Mouse (Mus musculus) heart, embryonic 11.5 days (tissue): ENCODE measurements around the gene Syt15. TPM values are rescaled to one million over a fixed set of nuclear protein-coding genes. Genes with fewer than 3 reads are reported as not detected.

ENCODE experiments used
- ATAC-seq: fragments of 200-750 bp; cut with Nextera tagmentation; replicated peaks from 2 replicates; pipeline ENCODE4 v1.8.0; 2017; ENCODE audit warnings: moderate library complexity; ENCODE audit not compliant: insufficient number of reproducible peaks, low FRiP score, low TSS enrichment
- H3K27ac ChIP-seq: fragments of 300-500 bp; sonication (generic); 2 replicates; pipeline ENCODE4 v1.5.1; 2014; ENCODE audit warnings: mild to moderate bottlenecking, low read depth, low read length
- H3K27me3 ChIP-seq: fragments of 300-500 bp; sonication (generic); 2 replicates; pipeline ENCODE4 v1.6.1; 2014; ENCODE audit warnings: mild to moderate bottlenecking, low read length, mixed read lengths; ENCODE audit not compliant: control insufficient read depth, insufficient read depth
- H3K36me3 ChIP-seq: fragments of 300-500 bp; sonication (generic); 2 replicates; pipeline ENCODE4 v1.6.1; 2014; ENCODE audit warnings: mild to moderate bottlenecking, low read length, moderate library complexity, mixed read lengths; ENCODE audit not compliant: control insufficient read depth, insufficient read depth
- H3K4me1 ChIP-seq: fragments of 300-500 bp; sonication (generic); 2 replicates; pipeline ENCODE4 v1.6.1; 2014; ENCODE audit warnings: low read length; ENCODE audit not compliant: control insufficient read depth, insufficient read depth
- H3K4me2 ChIP-seq: fragments of 300-500 bp; sonication (generic); 2 replicates; pipeline ENCODE4 v1.6.1; 2014; ENCODE audit warnings: mild to moderate bottlenecking, moderate library complexity
- H3K4me3 ChIP-seq: fragments of 300-500 bp; sonication (generic); 2 replicates; pipeline ENCODE4 v1.5.1; 2014; ENCODE audit warnings: low read depth, low read length
- H3K9ac ChIP-seq: fragments of 300-500 bp; sonication (generic); 2 replicates; pipeline ENCODE4 v1.6.1; 2014; ENCODE audit warnings: mild to moderate bottlenecking, low read depth, low read length, moderate library complexity
- H3K9me3 ChIP-seq: fragments of 300-500 bp; sonication (generic); replicated peaks from 2 replicates; pipeline ENCODE4 v1.6.1; 2016; ENCODE audit warnings: low read length; ENCODE audit not compliant: control insufficient read depth
- WGBS: fragments of 180-500 bp; shearing (Covaris S2); extraction: QIAGEN DNeasy Blood & Tissue Kit; methylation state at CpG from one replicate; pipeline ENCODE4 v1.1.7; 2014; ENCODE audit not compliant: insufficient replicate concordance; 5-methylcytosine and 5-hydroxymethylcytosine counted together
- polyA plus RNA-seq: library from polyadenylated mRNA; unstranded; fragments of >200 nt; fragmentation: Nextera tagmentation; extraction: Ambion mirVana; gene quantifications from 2 replicates; pipeline ENCODE4 v1.2.1, GENCODE M21; 2014

Gene Syt15
- polyA plus RNA-seq, 1 experiment from 2014 or later = 0.16 TPM

GRCm38 (mm10) chr14:34268046-34268445, 48.7 kb downstream of the Syt15 start:
- no peak overlapping the region for H3K27ac ChIP-seq
- WGBS = 69% methylated on average over 9 of the region's 9 CpGs
- no peak overlapping the region for H3K4me2 ChIP-seq
- ATAC-seq = no peak
- no peaks in the 10 kb centered on the region for H3K4me1 ChIP-seq
- H3K9me3 ChIP-seq = no peaks in the 10 kb centered on the region
- H3K4me3 ChIP-seq = no peak overlapping the region
- no peaks in the 10 kb centered on the region for H3K36me3 ChIP-seq
- H3K27me3 ChIP-seq = no peaks in the 10 kb centered on the region
- H3K9ac ChIP-seq = no peak overlapping the region

GRCm38 (mm10) chr14:34273280-34273679, 53.9 kb downstream of the Syt15 start:
- no peak for ATAC-seq
- no peaks in the 10 kb centered on the region for H3K36me3 ChIP-seq
- H3K4me2 ChIP-seq = no peak overlapping the region
- no peak overlapping the region for H3K4me3 ChIP-seq
- WGBS = 59% methylated on average over 2 of the region's 2 CpGs
- no peaks in the 10 kb centered on the region for H3K4me1 ChIP-seq
- no peaks in the 10 kb centered on the region for H3K27me3 ChIP-seq
- no peak overlapping the region for H3K27ac ChIP-seq
- H3K9ac ChIP-seq = no peak overlapping the region
- H3K9me3 ChIP-seq = no peaks in the 10 kb centered on the region

GRCm38 (mm10) chr14:34274141-34274540, 54.7 kb downstream of the Syt15 start:
- no peak overlapping the region for H3K4me2 ChIP-seq
- no peak overlapping the region for H3K4me3 ChIP-seq
- ATAC-seq = no peak
- no peaks in the 10 kb centered on the region for H3K36me3 ChIP-seq
- H3K9ac ChIP-seq = no peak overlapping the region
- 83% methylated on average over 3 of the region's 3 CpGs for WGBS
- no peaks in the 10 kb centered on the region for H3K4me1 ChIP-seq
- H3K9me3 ChIP-seq = no peaks in the 10 kb centered on the region
- H3K27ac ChIP-seq = no peak overlapping the region
- H3K27me3 ChIP-seq = no peaks in the 10 kb centered on the region

DNA sequence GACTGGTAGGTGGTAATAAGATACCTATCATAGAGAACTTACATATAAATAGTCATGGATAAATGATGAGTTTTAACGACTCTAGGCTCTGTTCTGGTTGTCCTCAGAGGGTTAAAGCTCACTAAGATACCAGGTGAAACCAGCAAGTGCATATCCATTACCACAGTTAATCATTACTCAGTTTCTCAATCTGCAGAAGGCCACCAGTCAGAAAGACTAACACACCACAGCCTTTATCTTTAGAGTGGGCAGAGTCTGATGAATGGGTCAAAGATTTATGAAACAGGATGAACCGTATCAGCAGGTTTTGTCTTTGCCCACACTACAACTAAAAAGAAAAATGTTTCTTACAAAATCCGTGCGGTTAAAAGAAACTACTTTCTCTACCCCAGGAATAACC, 55.8 kb downstream of the Syt15 start:
- no peaks in the 10 kb centered on the region for H3K36me3 ChIP-seq
- no peaks in the 10 kb centered on the region for H3K27me3 ChIP-seq
- no peaks in the 10 kb centered on the region for H3K9me3 ChIP-seq
- WGBS = 80% methylated on average over 4 of the region's 4 CpGs
- H3K9ac ChIP-seq = no peak overlapping the region
- no peak overlapping the region for H3K27ac ChIP-seq
- H3K4me2 ChIP-seq = no peak overlapping the region
- no peak overlapping the region for H3K4me3 ChIP-seq
- ATAC-seq = no peak
- H3K4me1 ChIP-seq = no peaks in the 10 kb centered on the region

- Histone ChIP-seq H3K27me3 (no peaks in the 10 kb centered on the region), H3K4me1 (no peaks in the 10 kb centered on the region), H3K9ac (no peak overlapping the region), H3K27ac (no peak overlapping the region), H3K9me3 (no peaks in the 10 kb centered on the region), H3K4me2 (no peak overlapping the region), H3K36me3 (no peaks in the 10 kb centered on the region), H3K4me3 (no peak overlapping the region)
- 78% methylated on average over 4 of the region's 4 CpGs for WGBS
- no peak for ATAC-seq
These were observed 60.3 kb downstream of the Syt15 start for GRCm38 (mm10) chr14:34279726-34280125.

Other genes starting within 250 kb of the Syt15 start
- not detected in 2 replicates for gene Zfp488, start 240.8 kb upstream of the Syt15 start, polyA plus RNA-seq
- not detected in 2 replicates for gene Gm30083, start 204.4 kb upstream of the Syt15 start, polyA plus RNA-seq
- gene Gm5460, start 202.8 kb upstream of the Syt15 start, polyA plus RNA-seq = not detected in 2 replicates
- not detected in 2 replicates for gene Antxrl, start 166.9 kb upstream of the Syt15 start, polyA plus RNA-seq
- gene Anxa8, start 133.6 kb upstream of the Syt15 start, polyA plus RNA-seq = 1.1 and 1.4 TPM in 2 replicates
- not detected in 2 replicates for gene A630023A22Rik, start 116.8 kb upstream of the Syt15 start, polyA plus RNA-seq
- gene Npy4r, start 67.1 kb upstream of the Syt15 start, polyA plus RNA-seq = 0.20 and 0.23 TPM in 2 replicates
- gene Gprin2, start 17.9 kb upstream of the Syt15 start, polyA plus RNA-seq = 0.04 and 0.08 TPM in 2 replicates
- 6.2 and 6.9 TPM in 2 replicates for gene Shld2, start 90.9 kb downstream of the Syt15 start, polyA plus RNA-seq
- 64.4 and 67.3 TPM in 2 replicates for gene Glud1, start 91.1 kb downstream of the Syt15 start, polyA plus RNA-seq
- gene Fam25c, start 135.8 kb downstream of the Syt15 start, polyA plus RNA-seq = not detected in 2 replicates
- gene Sncg, start 155.2 kb downstream of the Syt15 start, polyA plus RNA-seq = 2.4 and 2.9 TPM in 2 replicates
- gene Mmrn2, start 155.9 kb downstream of the Syt15 start, polyA plus RNA-seq = 15.8 and 23.1 TPM in 2 replicates